Mouse (Mus musculus) limb, embryonic 13.5 days (tissue): ENCODE results near the gene Mdm2. TPM values are rescaled to one million over a fixed set of nuclear protein-coding genes. Genes with fewer than 3 reads are reported as not detected.
"Not testable (repeated sequence)": the region's sequence is repeated elsewhere in the genome, so short reads cannot be mapped to it uniquely, and the experiment has no call there.

Experiments used
- ATAC-seq: fragments of 200-750 bp; cut with Nextera tagmentation; 2 replicates; pipeline ENCODE4 v1.8.0; 2017; ENCODE audit warnings: low read depth, moderate number of reproducible peaks, moderate TSS enrichment; ENCODE audit not compliant: low FRiP score
- H3K27ac ChIP-seq: fragments of 300-500 bp; sonication (generic); 2 replicates; pipeline ENCODE4 v1.5.1; 2015; ENCODE audit warnings: inconsistent platforms, mild to moderate bottlenecking, moderate library complexity
- H3K27me3 ChIP-seq: fragments of 300-500 bp; sonication (generic); 2 replicates; pipeline ENCODE4 v1.6.1; 2015; ENCODE audit warnings: mild to moderate bottlenecking, inconsistent platforms
- H3K36me3 ChIP-seq: fragments of 300-500 bp; sonication (generic); 2 replicates; pipeline ENCODE4 v1.6.1; 2015; ENCODE audit warnings: inconsistent platforms, mild to moderate bottlenecking, moderate library complexity
- H3K4me1 ChIP-seq: fragments of 300-500 bp; sonication (generic); 2 replicates; pipeline ENCODE4 v1.6.1; 2015; ENCODE audit warnings: inconsistent platforms
- H3K4me2 ChIP-seq: fragments of 300-500 bp; sonication (generic); replicated peaks from 2 replicates; pipeline ENCODE4 v1.6.1; 2015; ENCODE audit warnings: inconsistent platforms, mild to moderate bottlenecking, moderate library complexity
- H3K4me3 ChIP-seq: fragments of 300-500 bp; sonication (generic); 2 replicates; pipeline ENCODE4 v1.5.1; 2015; ENCODE audit warnings: moderate library complexity, mild to moderate bottlenecking, inconsistent platforms
- H3K9ac ChIP-seq: fragments of 300-500 bp; sonication (generic); 2 replicates; pipeline ENCODE4 v1.6.1; 2015; ENCODE audit warnings: mild to moderate bottlenecking, inconsistent platforms
- H3K9me3 ChIP-seq: fragments of 300-500 bp; sonication (generic); 2 replicates; pipeline ENCODE4 v1.6.1; 2016; ENCODE audit warnings: inconsistent platforms
- WGBS: fragments of 180-500 bp; shearing (Covaris S2); methylation state at CpG from one replicate; pipeline ENCODE4 v1.1.7; 2015; 5-methylcytosine and 5-hydroxymethylcytosine counted together
- polyA plus RNA-seq: library from polyadenylated mRNA; unstranded; fragments of >200 nt; fragmentation: Nextera tagmentation; extraction: Ambion mirVana; gene quantifications from 2 replicates; pipeline ENCODE4 v1.2.1, GENCODE M21; 2015

Mdm2 gene
- 47.3 and 49.5 TPM in 2 replicates for polyA plus RNA-seq

DNA sequence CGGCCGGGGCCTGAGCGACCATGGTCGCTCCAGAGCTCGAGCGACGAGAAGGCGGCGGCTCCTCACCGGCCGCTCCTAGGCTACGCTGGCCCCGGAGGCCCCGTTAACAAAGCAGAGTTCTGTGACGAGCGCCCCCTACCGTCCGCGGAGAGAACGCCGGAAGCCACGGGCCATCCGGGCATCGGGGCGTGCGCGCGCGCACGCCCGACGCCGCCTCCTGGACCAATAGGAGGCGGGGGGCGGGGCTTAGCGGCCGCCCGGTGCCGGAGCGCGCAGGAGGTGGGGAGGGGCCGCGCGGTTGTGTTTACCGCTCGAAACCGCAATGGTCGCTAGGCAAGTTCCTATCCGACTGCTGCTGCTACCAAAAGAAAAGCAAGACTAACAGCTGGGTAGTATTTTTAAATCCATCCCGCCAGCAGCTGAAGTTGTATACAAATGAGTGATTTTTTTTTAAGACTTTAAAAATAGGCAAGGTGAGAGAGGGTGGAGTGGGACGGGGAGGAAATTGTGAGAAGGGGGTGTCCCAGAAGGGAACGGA is at the start of gene Mdm2:
Mdm2 (minus strand) TSS at position 155 of the 538 bp plus-strand sequence.
- Histone ChIP-seq H3K9me3 (no peaks in the 10 kb centered on the region), H3K36me3 (peaks cover 23% of the 10 kb centered on the region), H3K9ac (peak within 1 kb of the TSS; percentile 99), H3K4me2 (peak within 1 kb of the TSS; percentile 80), H3K4me3 (peak within 1 kb of the TSS; percentile 89), H3K4me1 (peaks cover 14% of the 10 kb centered on the region), H3K27me3 (no peaks in the 10 kb centered on the region), H3K27ac (peak within 1 kb of the TSS; percentile 97)
- WGBS: under 1% methylated on average over 52 of the region's 52 CpGs
- peak; percentile 92 for ATAC-seq

DNA sequence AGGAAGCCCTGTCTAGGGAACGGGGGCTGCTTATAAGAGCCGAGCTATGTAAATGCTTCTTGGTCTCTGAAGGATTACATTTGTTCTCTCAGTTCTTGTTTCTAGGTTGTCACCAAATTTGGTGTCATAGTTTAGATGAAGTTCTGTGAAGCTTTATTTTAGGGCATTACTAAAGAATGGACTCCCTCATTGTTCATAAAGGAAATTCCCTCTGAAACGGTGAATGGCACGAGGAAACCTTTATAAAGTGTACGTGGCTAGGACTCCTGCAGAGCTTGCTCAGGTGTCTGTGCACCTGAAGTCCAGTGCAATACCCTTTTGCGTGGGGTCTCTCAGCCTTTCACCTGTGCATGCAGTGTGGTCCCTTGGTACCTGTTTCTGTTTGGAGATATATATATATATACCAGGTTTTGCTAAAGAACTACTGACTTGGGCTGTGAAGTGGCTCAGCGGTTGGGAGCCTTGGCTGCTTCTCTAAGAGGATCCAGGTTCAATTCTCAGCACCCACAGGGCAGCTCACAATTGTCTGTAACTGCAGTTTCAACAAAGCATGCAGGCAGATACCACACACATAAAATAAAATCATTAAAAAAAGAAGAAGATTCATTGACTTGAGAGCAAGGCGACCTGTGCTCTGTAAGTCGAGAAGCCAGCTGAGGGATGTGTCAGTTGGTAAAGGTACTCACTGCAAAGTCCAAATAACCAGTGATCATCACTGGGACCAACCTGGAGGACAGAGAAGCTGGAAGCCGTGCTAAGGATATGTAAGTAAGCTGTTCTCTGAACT is 49.5 kb upstream of the Mdm2 start:
- Histone ChIP-seq H3K9ac (no peak overlapping the region), H3K4me2 (no peak overlapping the region), H3K27ac (no peak overlapping the region), H3K36me3 (peaks cover 94% of the 10 kb centered on the region), H3K9me3 (no peaks in the 10 kb centered on the region), H3K27me3 (no peaks in the 10 kb centered on the region), H3K4me1 (no peaks in the 10 kb centered on the region), H3K4me3 (no peak overlapping the region)
- no peak for ATAC-seq
- 93% methylated on average over 10 of the region's 10 CpGs for WGBS

DNA sequence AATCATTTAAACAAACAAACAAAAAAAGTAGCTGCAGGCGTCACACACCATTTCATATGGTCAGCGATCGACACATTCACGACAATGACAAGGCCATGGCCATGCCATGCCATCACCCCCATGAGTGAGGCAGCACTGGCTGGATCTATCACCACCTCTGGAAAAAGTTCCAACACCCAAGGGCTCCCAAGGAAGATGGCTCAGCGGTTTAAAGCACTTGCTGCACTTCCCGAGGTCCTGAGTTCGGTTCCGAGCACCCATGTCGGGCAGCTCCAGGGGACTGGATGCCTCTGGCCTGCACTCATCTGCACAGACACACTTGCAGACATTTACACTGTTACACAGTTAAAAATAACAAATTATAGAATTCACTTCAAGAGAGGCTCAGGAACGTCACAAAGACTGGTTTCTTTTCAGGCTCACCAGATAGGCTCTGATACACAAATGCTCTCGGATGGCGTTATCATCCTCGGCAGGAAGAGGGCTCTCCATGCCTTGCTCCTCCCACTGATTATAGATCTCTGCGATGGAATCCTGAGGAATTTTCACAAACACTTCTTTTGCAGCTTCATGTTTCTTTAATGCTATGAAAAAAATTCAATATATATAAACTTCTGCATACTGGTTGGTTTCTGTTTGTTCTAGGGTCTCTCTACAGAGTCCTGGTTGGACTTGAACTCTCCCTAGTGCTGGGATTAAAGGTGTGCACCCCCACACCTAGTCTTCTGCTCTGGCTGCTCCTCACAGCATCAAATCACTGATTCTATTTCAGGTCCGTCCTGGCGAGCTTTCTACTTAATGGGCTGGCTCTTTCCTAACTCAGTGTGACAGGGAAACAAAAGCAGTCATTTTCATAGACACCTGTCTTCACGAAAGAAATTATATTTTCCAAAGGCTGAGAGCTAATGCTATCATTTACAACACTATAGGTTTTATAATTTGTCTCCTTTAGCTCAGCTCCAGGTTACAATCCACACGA is 48.5 kb upstream of the Mdm2 start:
- Histone ChIP-seq H3K4me1 (no peaks in the 10 kb centered on the region), H3K27ac (no peak overlapping the region), H3K4me3 (no peak overlapping the region), H3K4me2 (no peak overlapping the region), H3K9ac (no peak overlapping the region), H3K9me3 (no peaks in the 10 kb centered on the region), H3K36me3 (peaks cover 95% of the 10 kb centered on the region), H3K27me3 (no peaks in the 10 kb centered on the region)
- no peak for ATAC-seq
- 90% methylated on average over 18 of the region's 18 CpGs for WGBS

DNA sequence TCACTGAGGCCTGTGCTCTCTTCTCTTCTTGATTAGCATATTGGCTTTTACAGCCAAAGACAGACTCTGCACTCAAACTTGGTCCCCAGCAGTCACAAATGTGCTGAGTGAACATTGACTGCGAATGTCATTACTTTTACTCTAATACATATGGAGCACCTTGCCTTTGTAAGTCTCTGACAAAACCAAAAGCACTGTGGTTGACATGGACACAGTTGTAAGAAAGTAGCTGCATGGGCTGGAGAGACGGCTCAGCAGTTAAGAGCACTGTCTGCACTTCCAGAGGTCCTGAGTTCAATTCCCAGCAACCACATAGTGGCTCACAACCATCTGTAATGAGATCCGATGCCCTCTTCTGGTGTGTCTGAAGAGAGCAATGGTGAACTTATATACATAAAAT is 47.8 kb upstream of the Mdm2 start:
- not testable (repeated sequence) for H3K27me3 ChIP-seq, ATAC-seq, H3K4me2 ChIP-seq, H3K9me3 ChIP-seq, H3K9ac ChIP-seq, H3K4me3 ChIP-seq, H3K27ac ChIP-seq, H3K4me1 ChIP-seq
- 94% methylated on average over 3 of the region's 3 CpGs for WGBS
- peaks cover 90% of the 10 kb centered on the region for H3K36me3 ChIP-seq

DNA sequence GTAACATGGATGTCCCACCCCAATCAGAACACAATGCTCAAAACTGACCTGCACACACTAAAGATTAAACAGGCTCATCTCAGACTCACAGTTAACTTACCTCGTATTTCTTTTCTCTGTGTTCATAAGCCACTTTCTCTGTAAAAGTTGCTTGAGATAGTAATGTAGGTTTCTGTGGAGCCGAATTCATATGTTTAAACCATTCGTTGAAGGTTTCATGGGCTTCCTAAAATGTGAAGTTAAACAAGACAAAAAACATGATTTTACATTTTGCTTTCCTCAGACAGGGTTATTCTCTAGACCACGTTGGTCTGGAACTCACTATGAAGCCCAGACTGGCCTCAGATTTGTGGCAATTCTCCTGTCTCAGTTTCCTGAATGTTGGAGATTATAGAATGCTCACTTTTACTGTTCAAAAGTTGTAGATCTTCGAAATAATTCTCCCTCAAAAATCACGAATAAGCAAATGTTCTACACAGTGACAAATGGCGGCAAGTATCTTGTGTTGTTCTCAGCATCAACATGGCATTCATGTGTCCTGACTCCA is 47.3 kb upstream of the Mdm2 start:
- no peaks in the 10 kb centered on the region for H3K4me1 ChIP-seq
- 92% methylated on average over 7 of the region's 7 CpGs for WGBS

DNA sequence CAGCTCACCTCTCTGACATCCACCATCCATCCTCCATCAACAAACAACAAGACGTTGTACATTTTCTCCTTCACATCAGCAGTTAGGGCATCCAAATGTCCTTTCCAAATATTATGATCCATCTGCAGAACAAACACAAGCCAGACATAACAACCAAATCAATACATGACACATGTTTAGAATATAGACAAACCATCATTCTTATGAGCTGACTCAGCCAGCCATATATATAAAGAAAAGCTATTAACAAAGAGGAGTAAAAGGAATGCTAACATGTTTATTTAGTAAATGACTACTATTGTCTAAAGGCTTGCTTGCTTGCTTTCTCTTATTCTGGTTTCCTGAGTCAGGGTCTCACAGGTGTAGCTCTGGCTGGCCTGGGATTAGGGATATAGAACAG is 46.7 kb upstream of the Mdm2 start:
- Histone ChIP-seq H3K4me2 (no peak overlapping the region), H3K4me3 (no peak overlapping the region), H3K9me3 (no peaks in the 10 kb centered on the region), H3K36me3 (peaks cover 92% of the 10 kb centered on the region), H3K9ac (no peak overlapping the region), H3K4me1 (no peaks in the 10 kb centered on the region), H3K27me3 (no peaks in the 10 kb centered on the region), H3K27ac (no peak overlapping the region)
- WGBS: 95% methylated on average over 1 of the region's 1 CpGs
- ATAC-seq: no peak

More for the DNA sequence above, 47.3 kb upstream of the Mdm2 start:
- Histone ChIP-seq H3K4me2 (no peak overlapping the region), H3K36me3 (peaks cover 91% of the 10 kb centered on the region), H3K9ac (no peak overlapping the region), H3K9me3 (no peaks in the 10 kb centered on the region), H3K27me3 (no peaks in the 10 kb centered on the region), H3K4me3 (no peak overlapping the region), H3K27ac (no peak overlapping the region)
- ATAC-seq: no peak

DNA sequence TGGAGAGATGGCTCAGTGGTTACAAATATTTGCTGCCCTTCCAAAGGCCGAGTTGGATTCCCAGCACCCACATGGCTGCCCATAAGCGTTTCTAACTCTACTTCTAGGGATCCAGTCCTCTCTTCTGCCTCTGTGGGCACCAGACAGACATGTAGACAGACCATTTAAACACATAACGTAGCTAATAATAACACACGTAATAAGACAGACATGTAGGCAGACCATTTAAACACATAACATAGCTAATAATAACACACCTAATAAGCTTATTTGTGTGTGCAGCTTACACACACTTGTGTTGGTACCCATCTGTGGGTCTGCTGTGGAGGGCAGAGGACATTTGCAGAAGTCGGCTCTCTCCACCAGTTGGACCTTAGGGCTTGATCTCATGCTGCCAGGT is 46.2 kb upstream of the Mdm2 start:
- Histone ChIP-seq H3K4me3 (no peak overlapping the region), H3K27ac (no peak overlapping the region), H3K9ac (no peak overlapping the region), H3K4me2 (no peak overlapping the region), H3K4me1 (no peaks in the 10 kb centered on the region), H3K36me3 (peaks cover 93% of the 10 kb centered on the region), H3K27me3 (no peaks in the 10 kb centered on the region), H3K9me3 (no peaks in the 10 kb centered on the region)
- 91% methylated on average over 5 of the region's 5 CpGs for WGBS
- no peak for ATAC-seq

DNA sequence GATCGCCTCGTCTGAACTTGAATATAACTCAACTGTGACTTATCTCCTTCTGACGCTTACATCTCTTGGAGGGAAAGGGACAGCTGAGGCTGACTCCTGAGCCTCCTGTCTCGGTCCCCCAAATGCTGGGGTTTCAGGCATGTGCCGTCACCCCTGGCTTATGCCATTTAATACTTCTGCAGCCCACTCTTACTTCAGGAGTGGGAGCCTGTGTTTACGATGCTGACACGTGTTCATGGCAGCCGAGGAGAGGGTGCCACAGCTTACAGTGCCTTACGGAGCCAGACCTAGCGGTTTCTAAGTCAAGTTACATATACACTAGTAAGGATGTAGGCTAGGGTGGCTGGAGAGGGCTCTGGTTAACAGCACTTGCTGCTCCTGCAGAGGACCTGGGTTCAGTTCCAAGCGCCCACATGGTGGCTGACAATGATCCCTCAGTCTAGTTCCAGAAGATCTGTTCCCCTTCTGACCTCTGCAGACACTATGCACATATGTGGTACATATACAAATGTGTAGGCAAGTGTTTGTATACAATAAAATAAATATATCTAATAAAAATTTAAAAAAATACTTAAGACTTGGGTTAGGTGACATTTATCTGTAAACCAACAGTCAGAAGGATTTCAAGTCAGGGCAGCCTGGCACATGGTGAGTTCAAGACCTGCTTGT is 45.4 kb upstream of the Mdm2 start:
- H3K4me1 ChIP-seq: no peaks in the 10 kb centered on the region
- H3K27me3 ChIP-seq: no peaks in the 10 kb centered on the region
- H3K9me3 ChIP-seq: no peaks in the 10 kb centered on the region
- H3K27ac ChIP-seq: no peak overlapping the region
- no peak overlapping the region for H3K9ac ChIP-seq
- H3K4me2 ChIP-seq: no peak overlapping the region
- H3K36me3 ChIP-seq: peaks cover 93% of the 10 kb centered on the region
- ATAC-seq: no peak
- H3K4me3 ChIP-seq: no peak overlapping the region
- WGBS: 89% methylated on average over 11 of the region's 11 CpGs

DNA sequence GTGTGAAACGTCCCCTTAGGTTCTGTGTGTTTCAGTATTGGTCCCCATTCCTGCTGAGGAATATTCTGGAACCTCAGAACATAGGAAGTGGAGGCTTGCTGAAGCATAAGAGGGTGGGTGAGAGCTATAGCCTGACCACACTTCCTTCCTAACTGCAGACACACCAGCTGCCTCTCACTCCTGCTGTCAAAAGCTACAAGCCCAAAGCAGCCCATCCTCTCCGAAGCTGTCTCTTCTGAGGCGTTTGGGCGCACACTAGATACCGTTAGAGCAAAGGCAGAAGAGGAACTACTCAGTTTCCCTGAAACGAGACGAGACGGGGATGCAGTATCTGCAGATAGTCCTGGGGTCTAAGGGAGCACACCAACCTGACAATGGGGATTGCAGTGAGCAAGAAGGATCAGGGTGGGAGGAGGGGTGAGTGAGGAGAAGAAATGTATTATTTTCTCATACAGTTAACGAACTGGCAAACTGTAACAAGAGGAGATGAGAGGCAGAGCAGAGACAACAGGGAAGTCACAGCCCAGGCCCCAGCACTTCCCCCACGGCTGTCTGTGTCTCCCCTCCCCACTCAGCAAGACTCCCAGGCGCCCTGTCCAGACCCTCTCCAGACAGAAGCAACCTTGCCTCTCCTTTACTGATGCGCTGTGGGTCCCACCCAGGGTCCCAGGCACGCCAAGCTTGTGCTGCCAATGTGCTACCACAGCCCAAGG is 44.7 kb upstream of the Mdm2 start:
- H3K4me2 ChIP-seq: no peak overlapping the region
- WGBS: 90% methylated on average over 13 of the region's 13 CpGs

DNA sequence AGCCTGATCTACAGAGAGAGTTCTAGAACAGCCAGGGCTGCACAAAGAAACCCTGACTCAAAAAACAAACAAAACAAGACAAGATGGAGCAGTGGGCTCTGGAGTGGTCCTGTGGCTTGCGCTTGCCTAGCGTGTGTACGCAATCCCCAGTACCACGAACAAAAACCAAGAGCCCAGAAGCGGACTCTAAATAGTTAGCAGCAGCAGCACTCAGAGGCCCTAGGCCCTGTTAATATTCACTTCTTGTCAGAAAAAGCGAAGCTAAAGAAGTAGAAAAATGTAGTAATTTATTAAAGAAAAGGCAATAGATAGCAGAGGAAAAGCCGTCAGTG is 44.0 kb upstream of the Mdm2 start:
- Histone ChIP-seq H3K9me3 (no peaks in the 10 kb centered on the region), H3K9ac (no peak overlapping the region), H3K27me3 (no peaks in the 10 kb centered on the region), H3K4me1 (no peaks in the 10 kb centered on the region), H3K27ac (no peak overlapping the region), H3K4me3 (no peak overlapping the region), H3K4me2 (no peak overlapping the region), H3K36me3 (peaks cover 90% of the 10 kb centered on the region)
- 94% methylated on average over 7 of the region's 7 CpGs for WGBS
- ATAC-seq: no peak

More for the DNA sequence above, 44.7 kb upstream of the Mdm2 start:
- H3K36me3 ChIP-seq: peaks cover 90% of the 10 kb centered on the region
- H3K27me3 ChIP-seq: no peaks in the 10 kb centered on the region
- no peak overlapping the region for H3K4me3 ChIP-seq
- no peaks in the 10 kb centered on the region for H3K4me1 ChIP-seq
- H3K9me3 ChIP-seq: no peaks in the 10 kb centered on the region
- H3K9ac ChIP-seq: no peak overlapping the region
- no peak overlapping the region for H3K27ac ChIP-seq
- ATAC-seq: no peak
